Mouse (Mus musculus) G1E (cell line): ENCODE data around the gene Kctd4.

Experiments
- CTCF ChIP-seq: IDR thresholded peaks from 2 replicates; pipeline ENCODE4 v1.5.1; 2012; ENCODE audit warnings: low read depth, low read length, inconsistent platforms, mixed read lengths
- GATA2 ChIP-seq: IDR thresholded peaks from 2 replicates; pipeline ENCODE4 v1.6.1; 2012; ENCODE audit warnings: low read depth, low read length, inconsistent platforms, borderline replicate concordance
- TAL1 ChIP-seq: conservative IDR thresholded peaks from 2 replicates; pipeline ENCODE4 v1.6.1; 2012; ENCODE audit warnings: low read depth, low read length, inconsistent platforms, mixed read lengths

GRCm38 (mm10) chr14:75947674-75948073 lies 7.1 kb upstream of the Kctd4 start:
- TF ChIP-seq CTCF (no peak), GATA2 (no peak), TAL1 (no peak)
